ENCODE assay signal across 20 mouse cellular contexts in genomic region chr5:150298969-150299368, GRCm38 (mm10).
DNase-seq lines count a peak whose midpoint lies in the region; ATAC-seq lines count a peak whose summit lies in the region.
"Had no signal": no experiment of that assay in that cellular context is flagged by ENCODE, and none has a peak within 500 bp of the region (broad histone marks: within the 10 kb centered on the region; RNA-seq: fewer than 3 reads in every experiment).

No protein-coding gene starts in this region.

- no peak for ATAC-seq in heart, embryonic 11.5 days (replicated peaks; ENCODE audit: insufficient number of reproducible peaks, low FRiP score, low TSS enrichment)
- peak; percentile 61; the same call in 1 of the 2 replicates for ATAC-seq in hindbrain, embryonic 15.5 days (ENCODE audit: low FRiP score, low read depth)
- ATAC-seq in hindbrain, embryonic 11.5 days (ENCODE audit: low FRiP score), result no peak
- peak; percentile 44; the same call in 1 of the 2 replicates for ATAC-seq in neural tube, embryonic 13.5 days (ENCODE audit: low read depth)
- ATAC-seq: forebrain, embryonic 15.5 days; intestine, embryonic 16.5 days had no signal

- no peak overlapping the region for H3K27ac ChIP-seq in heart, embryonic 11.5 days (ENCODE audit: low read depth, low read length)
- H3K27ac ChIP-seq in hindbrain, embryonic 15.5 days (replicated peaks), result no peak overlapping the region
- no peak overlapping the region for H3K27ac ChIP-seq in hindbrain, embryonic 11.5 days (ENCODE audit: low read depth, low read length)
- peak overlapping the region; percentile 62 for H3K27ac ChIP-seq in neural tube, embryonic 13.5 days (replicated peaks)
- H3K27ac ChIP-seq: embryonic facial prominence, embryonic 12.5 days; forebrain, embryonic 15.5 days; heart, embryonic 10.5 days; heart, embryonic 15.5 days had no signal

- peak; percentile 78 for DNase-seq in heart, adult 11 months
- no peak for DNase-seq in hindbrain, embryonic 11.5 days (ENCODE audit: low spot score)
- no peak for DNase-seq in neural tube, embryonic 10.5 days (ENCODE audit: extremely low spot score, low spot score)
- DNase-seq in testis, postnatal 14 days (ENCODE audit: low spot score), result no peak
- DNase-seq: adrenal gland, adult 2 months; adrenal gland, postnatal 25 days; cerebellum, adult 8-10 months; cerebellum, postnatal 14 days; gastrocnemius, postnatal 25 days; heart, adult 18-20 months; heart, postnatal 36 days; kidney, adult 8-10 months had no signal

- no peaks in the 10 kb centered on the region for H3K36me3 ChIP-seq in heart, embryonic 11.5 days (ENCODE audit: control insufficient read depth, insufficient read depth, low read length)
- H3K36me3 ChIP-seq in hindbrain, embryonic 15.5 days, result no peaks in the 10 kb centered on the region
- H3K36me3 ChIP-seq in hindbrain, embryonic 11.5 days (ENCODE audit: control insufficient read depth, insufficient read depth, low read length), result no peaks in the 10 kb centered on the region
- H3K36me3 ChIP-seq in neural tube, embryonic 13.5 days, result no peaks in the 10 kb centered on the region
- H3K36me3 ChIP-seq: embryonic facial prominence, embryonic 12.5 days; forebrain, embryonic 15.5 days; heart, embryonic 15.5 days had no signal

- H3K4me3 ChIP-seq in heart, embryonic 11.5 days (ENCODE audit: low read depth, low read length), result no peak overlapping the region
- no peak overlapping the region for H3K4me3 ChIP-seq in hindbrain, embryonic 15.5 days
- H3K4me3 ChIP-seq in hindbrain, embryonic 11.5 days (ENCODE audit: low read depth, low read length), result no peak overlapping the region
- no peak overlapping the region for H3K4me3 ChIP-seq in neural tube, embryonic 13.5 days
- H3K4me3 ChIP-seq: embryonic facial prominence, embryonic 12.5 days; forebrain, embryonic 15.5 days; heart, embryonic 10.5 days; heart, embryonic 15.5 days had no signal

- no peaks in the 10 kb centered on the region for H3K27me3 ChIP-seq in heart, embryonic 11.5 days (ENCODE audit: control insufficient read depth, insufficient read depth, low read length)
- no peaks in the 10 kb centered on the region for H3K27me3 ChIP-seq in hindbrain, embryonic 15.5 days
- no peaks in the 10 kb centered on the region for H3K27me3 ChIP-seq in hindbrain, embryonic 11.5 days (ENCODE audit: control insufficient read depth, insufficient read depth, low read length)
- no peaks in the 10 kb centered on the region for H3K27me3 ChIP-seq in neural tube, embryonic 13.5 days
- H3K27me3 ChIP-seq: embryonic facial prominence, embryonic 12.5 days; forebrain, embryonic 15.5 days; heart, embryonic 15.5 days had no signal

- no peak overlapping the region for H3K9ac ChIP-seq in heart, embryonic 11.5 days (ENCODE audit: low read depth, low read length)
- no peak overlapping the region for H3K9ac ChIP-seq in hindbrain, embryonic 15.5 days
- H3K9ac ChIP-seq in hindbrain, embryonic 11.5 days (ENCODE audit: low read depth, low read length), result no peak overlapping the region
- no peak overlapping the region for H3K9ac ChIP-seq in neural tube, embryonic 13.5 days
- H3K9ac ChIP-seq: embryonic facial prominence, embryonic 12.5 days; forebrain, embryonic 15.5 days; heart, embryonic 15.5 days had no signal

- no peak overlapping the region for H3K4me2 ChIP-seq in heart, embryonic 11.5 days
- H3K4me2 ChIP-seq in hindbrain, embryonic 15.5 days, result no peak overlapping the region
- no peak overlapping the region for H3K4me2 ChIP-seq in hindbrain, embryonic 11.5 days (replicated peaks; ENCODE audit: low read depth, low read length)
- no peak overlapping the region for H3K4me2 ChIP-seq in neural tube, embryonic 13.5 days
- H3K4me2 ChIP-seq: embryonic facial prominence, embryonic 12.5 days; forebrain, embryonic 15.5 days; heart, embryonic 15.5 days had no signal

- H3K9me3 ChIP-seq in heart, embryonic 11.5 days (replicated peaks; ENCODE audit: control insufficient read depth, low read length), result no peaks in the 10 kb centered on the region
- H3K9me3 ChIP-seq in hindbrain, embryonic 15.5 days, result no peaks in the 10 kb centered on the region
- no peaks in the 10 kb centered on the region for H3K9me3 ChIP-seq in hindbrain, embryonic 11.5 days (ENCODE audit: control insufficient read depth, low read length)
- no peaks in the 10 kb centered on the region for H3K9me3 ChIP-seq in neural tube, embryonic 13.5 days
- H3K9me3 ChIP-seq: embryonic facial prominence, embryonic 12.5 days; forebrain, embryonic 15.5 days; heart, embryonic 10.5 days; heart, embryonic 15.5 days had no signal

- WGBS in heart, embryonic 11.5 days (ENCODE audit: insufficient replicate concordance), result 81% methylated on average over 6 of the region's 6 CpGs
- WGBS in hindbrain, embryonic 15.5 days, result 51% methylated on average over 6 of the region's 6 CpGs
- 80% methylated on average over 6 of the region's 6 CpGs for WGBS in hindbrain, embryonic 11.5 days
- WGBS in neural tube, embryonic 13.5 days, result 29% methylated on average over 6 of the region's 6 CpGs

- H3K4me1 ChIP-seq in heart, embryonic 11.5 days (ENCODE audit: control insufficient read depth, insufficient read depth, low read length), result peaks cover 20% of the 10 kb centered on the region
- peaks cover 23% of the 10 kb centered on the region for H3K4me1 ChIP-seq in hindbrain, embryonic 15.5 days (replicated peaks)
- H3K4me1 ChIP-seq in hindbrain, embryonic 11.5 days (replicated peaks; ENCODE audit: control insufficient read depth, insufficient read depth, low read length), result no peaks in the 10 kb centered on the region
- peaks cover 33% of the 10 kb centered on the region for H3K4me1 ChIP-seq in neural tube, embryonic 13.5 days (replicated peaks)
- H3K4me1 ChIP-seq: forebrain, embryonic 15.5 days had no signal

Comparison
In these comparisons a context has a peak if more than half of its experiments do, and no peak if none do; other contexts are left out.
1. ATAC-seq: peak in hindbrain, embryonic 15.5 days (single experiment) and neural tube, embryonic 13.5 days (single experiment); none in heart, embryonic 11.5 days (single experiment) and hindbrain, embryonic 11.5 days (single experiment).